Mouse (Mus musculus) liver, embryonic 14.5 days (tissue): ENCODE data around the gene A930017K11Rik. TPM values are rescaled to one million over a fixed set of nuclear protein-coding genes. Genes with fewer than 3 reads are reported as not detected.
A peak's percentile ranks its signal among the peaks of the same experiment; 100 is the strongest.

Experiments
- ATAC-seq: fragments of 200-750 bp; cut with Nextera tagmentation; 2 replicates; pipeline ENCODE4 v1.8.0; 2017; ENCODE audit warnings: moderate number of reproducible peaks, mild to moderate bottlenecking, moderate library complexity; ENCODE audit not compliant: insufficient read depth
- DNase-seq, 3 experiments: peaks; one replicate each; pipeline ENCODE4 v3.0.0-alpha.2; 2012 to 2013; ENCODE audit warnings: low read depth in 3 of 3, low spot score in 3 of 3
- H3K27ac ChIP-seq: fragments of 300-500 bp; sonication (generic); 2 replicates; pipeline ENCODE4 v1.5.1; 2014; ENCODE audit warnings: moderate library complexity, mild to moderate bottlenecking, control low read depth, inconsistent platforms
- H3K27me3 ChIP-seq: fragments of 300-500 bp; sonication (generic); 2 replicates; pipeline ENCODE4 v1.6.1; 2014; ENCODE audit warnings: mild to moderate bottlenecking, low read length, moderate library complexity; ENCODE audit not compliant: control insufficient read depth, insufficient read depth
- H3K36me3 ChIP-seq: fragments of 300-500 bp; sonication (generic); replicated peaks from 2 replicates; pipeline ENCODE4 v1.6.1; 2014; ENCODE audit warnings: low read depth; ENCODE audit not compliant: control insufficient read depth, insufficient read depth
- H3K4me1 ChIP-seq, 2 experiments: fragments of 200-500 bp in 1 of 2; fragments of 300-500 bp in 1 of 2; sonication (generic) in 1 of 2; replicated peaks; 2 replicates each; pipeline ENCODE4 v1.6.1; 2012 to 2014; ENCODE audit warnings: antibody characterized with exemption in 1 of 2, inconsistent platforms in 1 of 2, low read length in 1 of 2; ENCODE audit not compliant: control insufficient read depth in 2 of 2, insufficient read depth in 2 of 2
- H3K4me2 ChIP-seq: fragments of 300-500 bp; sonication (generic); 2 replicates; pipeline ENCODE4 v1.6.1; 2014; ENCODE audit warnings: low read depth, mild to moderate bottlenecking, control low read depth, moderate library complexity
- H3K4me3 ChIP-seq, 2 experiments: fragments of 200-500 bp in 1 of 2; fragments of 300-500 bp in 1 of 2; sonication (generic) in 1 of 2; 2 replicates each; pipeline ENCODE4 v1.5.1; 2012 to 2014; ENCODE audit warnings: low read depth in 2 of 2, low read length in 2 of 2, mild to moderate bottlenecking in 2 of 2, control low read depth in 1 of 2, inconsistent platforms in 1 of 2, moderate library complexity in 1 of 2; ENCODE audit not compliant: insufficient read depth in 1 of 2
- H3K9ac ChIP-seq: fragments of 300-500 bp; sonication (generic); replicated peaks from 2 replicates; pipeline ENCODE4 v1.6.1; 2014; ENCODE audit warnings: mild to moderate bottlenecking, control low read depth, moderate library complexity
- H3K9me3 ChIP-seq: fragments of 300-500 bp; sonication (generic); 2 replicates; pipeline ENCODE4 v1.6.1; 2016; ENCODE audit warnings: low read length, mixed read lengths; ENCODE audit not compliant: control insufficient read depth
- CTCF ChIP-seq: IDR thresholded peaks from 2 replicates; pipeline ENCODE4 v1.5.1; 2016; ENCODE audit warnings: antibody characterized with exemption, low read depth, control low read depth
- EP300 ChIP-seq: IDR thresholded peaks from 2 replicates; pipeline ENCODE4 v1.6.1; 2016; ENCODE audit warnings: antibody characterized with exemption, low read depth
- WGBS: fragments of 180-500 bp; shearing (Covaris S2); extraction: QIAGEN DNeasy Blood & Tissue Kit; methylation state at CpG from one replicate; pipeline ENCODE4 v1.1.7; 2014; ENCODE audit not compliant: insufficient replicate concordance; 5-methylcytosine and 5-hydroxymethylcytosine counted together
- polyA plus RNA-seq, 2 experiments: library from polyadenylated mRNA; depleted of rRNA in 1 of 2; stranded (reverse) in 1 of 2; unstranded in 1 of 2; fragments of >200 nt; fragmentation: Nextera tagmentation in 1 of 2; extraction: Ambion mirVana in 1 of 2; gene quantifications; 2 replicates each; pipeline versions ENCODE4 v1.2.1 to v1.2.3; 2012 to 2014

The A930017K11Rik gene
- polyA plus RNA-seq (2012; rRNA removed) (0.16 and 0.24 TPM in 2 replicates), polyA plus RNA-seq (2014; fragmentation: Nextera tagmentation; extraction: Ambion mirVana) (0.13 and 0.37 TPM in 2 replicates)

- H3K27me3 ChIP-seq = peaks cover 47% of the 10 kb centered on the region
- no peak for DNase-seq
Observed at GRCm38 (mm10) chr17:25951803-25952623, at the start of gene A930017K11Rik. Gene A930017K11Rik, minus strand, starts transcription at chr17:25952565.

GRCm38 (mm10) chr17:25998425-25998824, 46.1 kb upstream of the A930017K11Rik start:
- H3K4me3 ChIP-seq = no peak overlapping the region
- no peak overlapping the region for H3K4me2 ChIP-seq
- peaks cover 0 to 5% of the 10 kb centered on the region in 2 experiments; a peak in 3 of 4 replicates for H3K4me1 ChIP-seq
- no peak for TF ChIP-seq CTCF
- no peak for TF ChIP-seq EP300
- H3K9me3 ChIP-seq = no peaks in the 10 kb centered on the region
- no peak overlapping the region for H3K9ac ChIP-seq
- H3K27me3 ChIP-seq = no peaks in the 10 kb centered on the region
- H3K27ac ChIP-seq = no peak overlapping the region
- no peak for ATAC-seq
- WGBS = 73% methylated on average over 11 of the region's 11 CpGs
- no peaks in the 10 kb centered on the region for H3K36me3 ChIP-seq
- DNase-seq = no peak

More at GRCm38 (mm10) chr17:25951803-25952623, at the start of gene A930017K11Rik:
- TF ChIP-seq EP300 (no peak), CTCF (no peak)
- WGBS = 3% methylated on average over 57 of the region's 58 CpGs
- Histone ChIP-seq H3K27ac (no peak within 1 kb of the TSS), H3K9me3 (no peaks in the 10 kb centered on the region), H3K9ac (peak within 1 kb of the TSS; percentile 27; the same call in 1 of the 2 replicates), H3K4me2 (peak within 1 kb of the TSS; percentile 66), H3K36me3 (no peaks in the 10 kb centered on the region), H3K4me3 (peak within 1 kb of the TSS; percentile 3 to 49), H3K4me1 (peaks cover 16 to 17% of the 10 kb centered on the region in 2 experiments)
- ATAC-seq = no peak

- no peak overlapping the region for H3K4me3 ChIP-seq
- peak in 1 of 3 experiments; percentile 58 for DNase-seq
- TF ChIP-seq CTCF (no peak), EP300 (no peak)
- H3K27me3 ChIP-seq = no peaks in the 10 kb centered on the region
- peak; percentile 63; the same call in 1 of the 2 replicates for ATAC-seq
- H3K4me1 ChIP-seq = peaks cover 0 to 12% of the 10 kb centered on the region in 2 experiments; a peak in 3 of 4 replicates
- no peaks in the 10 kb centered on the region for H3K36me3 ChIP-seq
- no peak overlapping the region for H3K4me2 ChIP-seq
- WGBS = 44% methylated on average over 3 of the region's 3 CpGs
- no peak overlapping the region for H3K27ac ChIP-seq
- no peak overlapping the region for H3K9ac ChIP-seq
- no peaks in the 10 kb centered on the region for H3K9me3 ChIP-seq
Observed at GRCm38 (mm10) chr17:25993489-25993888, 41.1 kb upstream of the A930017K11Rik start.

- WGBS = 94% methylated on average over 4 of the region's 4 CpGs
- H3K4me1 ChIP-seq = peaks cover 0 to 12% of the 10 kb centered on the region in 2 experiments; a peak in 3 of 4 replicates
- no peaks in the 10 kb centered on the region for H3K36me3 ChIP-seq
- no peaks in the 10 kb centered on the region for H3K27me3 ChIP-seq
- no peak overlapping the region for H3K9ac ChIP-seq
- DNase-seq = no peak
- TF ChIP-seq CTCF (no peak), EP300 (no peak)
- no peaks in the 10 kb centered on the region for H3K9me3 ChIP-seq
- H3K4me2 ChIP-seq = no peak overlapping the region
- ATAC-seq = no peak
- H3K4me3 ChIP-seq = no peak overlapping the region
- no peak overlapping the region for H3K27ac ChIP-seq
Observed at GRCm38 (mm10) chr17:25992274-25992673, 39.9 kb upstream of the A930017K11Rik start.

GRCm38 (mm10) chr17:25990331-25990730, 38.0 kb upstream of the A930017K11Rik start:
- no peak for TF ChIP-seq CTCF
- no peak for TF ChIP-seq EP300
- no peak overlapping the region for H3K9ac ChIP-seq
- ATAC-seq = no peak
- H3K4me2 ChIP-seq = no peak overlapping the region
- H3K4me1 ChIP-seq = peaks cover 0 to 12% of the 10 kb centered on the region in 2 experiments; a peak in 3 of 4 replicates
- H3K27ac ChIP-seq = no peak overlapping the region
- no peaks in the 10 kb centered on the region for H3K36me3 ChIP-seq
- no peak overlapping the region for H3K4me3 ChIP-seq
- no peak for DNase-seq
- 20% methylated on average over 5 of the region's 5 CpGs for WGBS
- H3K9me3 ChIP-seq = no peaks in the 10 kb centered on the region
- no peaks in the 10 kb centered on the region for H3K27me3 ChIP-seq
